Mouse (Mus musculus) bone marrow, adult 2 months (tissue): ENCODE measurements around the gene Crispld2. TPM values are rescaled to one million over a fixed set of nuclear protein-coding genes. Genes with fewer than 3 reads are reported as not detected.

ENCODE experiments used
- H3K27ac ChIP-seq: fragments of 200-500 bp; 2 replicates; pipeline ENCODE4 v1.5.1; 2012; ENCODE audit warnings: low read depth, mild to moderate bottlenecking, control low read depth, inconsistent platforms, low read length; ENCODE audit not compliant: control insufficient read depth, poor library complexity, insufficient read depth
- H3K4me1 ChIP-seq: fragments of 200-500 bp; 2 replicates; pipeline ENCODE4 v1.6.1; 2011; ENCODE audit warnings: low read length; ENCODE audit not compliant: control insufficient read depth, insufficient read depth
- H3K4me3 ChIP-seq: fragments of 200-500 bp; replicated peaks from 2 replicates; pipeline ENCODE3; 2011; ENCODE audit warnings: mild to moderate bottlenecking, low read depth, low read length, control low read depth; ENCODE audit not compliant: control insufficient read depth
- CTCF ChIP-seq: fragments of 200-500 bp; IDR thresholded peaks from 2 replicates; pipeline ENCODE4 v1.5.1; 2011; ENCODE audit warnings: low read length, control low read depth; ENCODE audit not compliant: control insufficient read depth, insufficient read depth
- POLR2A ChIP-seq: fragments of 200-500 bp; IDR thresholded peaks from 2 replicates; pipeline ENCODE4 v1.6.1; 2011; ENCODE audit warnings: low read depth, mild to moderate bottlenecking, control low read depth, low read length, borderline replicate concordance; ENCODE audit not compliant: control insufficient read depth
- WGBS: fragments of 180-500 bp; shearing (Covaris S2); methylation state at CpG from one replicate; pipeline ENCODE4 v1.1.7; 2018; 5-methylcytosine and 5-hydroxymethylcytosine counted together
- polyA plus RNA-seq: library from polyadenylated mRNA; stranded (reverse); fragments of >200 nt; gene quantifications from 2 replicates; pipeline ENCODE4 v1.2.4, GENCODE M21; 2011; ENCODE audit warnings: low replicate concordance; ENCODE audit not compliant: missing spikeins, insufficient read depth, insufficient read length

Gene Crispld2
- polyA plus RNA-seq, 1 experiment: 17.2 TPM

DNA sequence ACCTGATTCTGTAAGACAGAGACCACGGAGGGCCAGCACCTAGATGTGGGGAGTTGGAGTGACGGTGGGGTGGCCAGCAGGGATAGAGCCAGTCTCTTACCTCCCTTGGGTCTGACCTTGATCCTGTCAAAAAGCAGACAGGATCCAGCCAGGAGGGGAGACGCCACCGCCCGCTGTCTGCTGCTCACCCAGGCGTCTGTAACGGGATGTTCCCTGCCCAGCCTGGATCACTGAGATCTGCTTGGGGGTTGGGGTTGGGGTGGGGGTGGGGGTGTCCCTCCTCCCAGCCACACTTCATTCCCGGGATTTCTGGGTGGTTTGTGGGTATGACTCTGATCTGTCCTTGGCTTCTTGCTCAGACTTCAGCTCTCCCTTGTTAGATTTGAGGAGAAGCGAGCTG lies 10.1 kb downstream of the Crispld2 start:
- no peak for TF ChIP-seq CTCF
- TF ChIP-seq POLR2A: no peak
- H3K4me3 ChIP-seq: no peak overlapping the region
- WGBS: 81% methylated on average over 9 of the region's 9 CpGs

DNA sequence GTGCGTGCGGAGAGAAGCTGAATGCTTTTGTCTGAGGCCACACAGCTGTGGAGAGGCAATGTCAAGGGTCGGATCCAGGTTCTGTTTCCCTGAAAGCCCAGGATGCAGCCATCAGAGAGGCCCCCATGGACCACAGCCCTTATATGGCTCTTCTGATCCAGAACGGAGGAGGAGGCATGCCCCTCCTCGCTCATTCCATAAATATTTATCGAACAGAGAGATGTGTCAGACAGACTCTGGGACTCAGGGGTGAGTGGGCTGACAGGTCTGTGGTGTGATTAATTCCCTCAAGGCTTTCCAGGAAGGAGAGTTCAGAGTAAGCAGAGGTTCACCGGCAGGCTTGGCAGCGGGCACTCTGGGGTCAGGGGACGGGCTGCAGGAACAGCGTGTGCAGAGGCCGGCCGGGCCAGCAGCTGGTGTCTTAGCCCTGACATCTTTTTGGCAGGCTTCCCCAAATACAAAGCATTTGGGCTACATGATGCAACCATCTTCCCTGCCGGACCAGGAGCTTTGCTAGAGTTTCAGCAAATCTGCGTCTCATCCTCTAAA lies 12.0 kb downstream of the Crispld2 start:
- H3K4me3 ChIP-seq: no peak overlapping the region
- whole genome bisulfite sequencing: 80% methylated on average over 14 of the region's 14 CpGs
- no peak overlapping the region for H3K27ac ChIP-seq
- TF ChIP-seq CTCF: no peak
- TF ChIP-seq POLR2A: no peak
- no peaks in the 10 kb centered on the region for H3K4me1 ChIP-seq

More for the DNA sequence above, 10.1 kb downstream of the Crispld2 start:
- Histone ChIP-seq H3K27ac (no peak overlapping the region), H3K4me1 (no peaks in the 10 kb centered on the region)

DNA sequence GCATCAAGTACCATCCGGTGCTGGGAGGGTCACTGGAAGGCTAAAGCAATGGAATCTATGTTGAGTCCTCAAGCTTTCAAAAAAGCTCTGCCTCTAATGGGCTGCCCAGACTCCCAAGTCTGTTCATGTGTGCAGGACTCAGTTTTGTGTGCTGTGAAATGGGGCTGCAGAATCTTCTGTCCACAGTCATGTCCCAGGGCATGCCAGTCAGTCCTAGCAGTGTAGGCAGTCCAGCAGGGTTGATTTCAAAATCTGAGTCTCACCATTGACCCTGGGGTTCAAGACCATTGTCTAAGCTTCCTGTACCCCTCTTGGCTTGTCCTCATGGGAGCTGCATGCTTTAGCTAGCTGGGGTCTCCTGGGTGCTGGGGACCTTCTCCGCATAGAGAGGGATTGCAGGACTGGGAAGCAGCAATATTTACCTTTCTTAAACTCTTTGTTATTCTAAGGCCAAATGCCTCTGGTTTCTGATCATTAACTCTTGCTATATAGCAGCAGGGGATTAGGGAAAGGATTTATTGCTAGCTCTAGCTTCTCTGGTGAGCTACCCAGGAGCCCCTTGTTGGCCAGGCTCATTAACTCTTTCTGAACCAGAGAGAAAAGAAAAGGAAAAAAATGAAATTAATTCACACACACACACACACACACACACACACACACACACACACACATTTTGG lies 12.6 kb downstream of the Crispld2 start:
- TF ChIP-seq POLR2A: no peak
- TF ChIP-seq CTCF: no peak
- Histone ChIP-seq H3K4me1 (no peaks in the 10 kb centered on the region), H3K27ac (no peak overlapping the region), H3K4me3 (no peak overlapping the region)
- 85% methylated on average over 2 of the region's 2 CpGs for WGBS

DNA sequence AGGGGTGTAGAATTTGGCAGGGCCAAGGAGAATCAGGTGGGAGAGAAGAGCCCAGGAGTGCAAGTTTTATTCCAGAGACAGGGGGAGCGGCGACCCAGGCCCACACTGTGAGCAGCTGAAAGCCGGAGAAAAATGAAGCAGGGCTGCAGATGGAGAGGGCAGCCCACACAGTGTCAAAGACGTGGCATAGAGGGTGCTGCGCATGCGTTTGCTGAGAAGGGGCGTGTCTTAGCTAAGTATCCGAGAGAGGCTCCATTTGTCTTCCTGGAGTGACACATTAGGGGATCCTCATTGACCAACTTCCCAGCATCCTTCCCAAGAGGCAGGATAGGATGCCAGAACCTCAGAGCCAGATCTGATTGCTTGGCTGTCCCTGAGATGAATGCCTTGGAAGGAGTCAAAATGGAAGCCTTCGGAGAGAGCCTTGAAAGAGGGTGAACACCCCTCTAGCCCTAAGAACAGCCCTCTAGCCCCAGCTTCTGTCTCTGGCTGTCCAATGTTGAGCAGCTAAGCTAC lies 14.5 kb downstream of the Crispld2 start:
- no peaks in the 10 kb centered on the region for H3K4me1 ChIP-seq
- no peak overlapping the region for H3K27ac ChIP-seq
- 86% methylated on average over 9 of the region's 9 CpGs for WGBS
- TF ChIP-seq POLR2A (no peak), CTCF (no peak)
- H3K4me3 ChIP-seq: no peak overlapping the region

DNA sequence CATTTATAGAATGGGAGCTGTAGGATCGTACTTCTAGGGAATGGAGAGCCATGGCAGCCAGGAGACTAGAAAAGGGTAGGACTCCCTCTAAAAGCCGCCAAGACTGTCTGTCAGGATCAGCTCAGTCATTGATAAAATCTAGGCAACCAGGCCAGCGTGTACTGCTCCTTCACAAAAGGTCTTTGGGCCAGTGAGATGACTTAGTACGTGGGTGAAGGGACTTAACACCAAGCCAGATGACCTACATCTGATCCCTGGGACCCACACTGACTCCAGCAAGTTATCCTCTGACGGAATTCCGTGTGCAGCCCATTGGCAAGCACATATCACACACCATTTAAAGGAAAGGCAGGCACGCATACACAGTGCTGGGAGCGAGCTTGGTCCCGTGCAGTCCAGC lies 14.9 kb downstream of the Crispld2 start:
- H3K4me1 ChIP-seq: no peaks in the 10 kb centered on the region
- TF ChIP-seq POLR2A (no peak), CTCF (no peak)
- H3K4me3 ChIP-seq: no peak overlapping the region
- no peak overlapping the region for H3K27ac ChIP-seq
- WGBS: 84% methylated on average over 9 of the region's 9 CpGs

DNA sequence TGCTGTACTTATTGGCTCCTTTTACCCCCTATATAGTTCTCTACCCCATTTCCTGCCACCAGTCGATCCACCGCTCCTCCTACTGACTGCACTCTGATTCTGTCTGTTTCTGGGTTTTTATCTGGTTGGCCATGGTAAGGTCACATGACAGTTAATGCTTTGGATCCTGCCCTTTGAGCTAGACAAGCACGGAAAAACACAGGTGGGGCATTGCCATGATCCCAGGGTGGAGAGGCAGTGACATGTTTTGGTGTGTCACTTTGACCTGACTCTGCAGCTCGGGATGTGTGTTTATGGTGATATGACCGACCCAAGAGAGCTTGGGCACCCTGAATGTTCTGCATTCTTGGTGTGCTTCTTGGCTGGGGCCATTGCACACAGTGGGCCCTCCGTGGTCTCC lies 17.0 kb downstream of the Crispld2 start:
- Histone ChIP-seq H3K27ac (no peak overlapping the region), H3K4me3 (no peak overlapping the region), H3K4me1 (no peaks in the 10 kb centered on the region)
- TF ChIP-seq CTCF (no peak), POLR2A (no peak)
- WGBS: 71% methylated on average over 6 of the region's 6 CpGs

DNA sequence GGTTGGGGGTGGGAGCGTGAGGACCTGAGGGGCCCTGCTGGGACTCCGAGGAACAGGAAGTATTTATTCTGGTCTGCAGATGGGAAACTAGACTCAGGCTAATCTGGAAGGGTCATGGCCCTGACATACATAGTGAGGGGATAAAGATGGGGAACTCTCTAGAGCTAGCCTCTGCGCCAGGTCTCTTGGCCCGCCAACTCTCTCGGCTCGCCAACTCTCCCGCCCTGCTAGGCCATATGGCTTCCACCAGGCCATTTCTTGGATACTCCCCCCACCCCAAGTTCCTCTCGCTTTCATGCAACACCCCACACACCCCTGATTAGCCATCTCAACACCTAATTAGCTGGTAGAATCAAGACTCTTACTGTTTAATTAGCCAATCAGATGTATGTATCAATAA lies 20.3 kb downstream of the Crispld2 start:
- TF ChIP-seq CTCF: no peak
- TF ChIP-seq POLR2A: no peak
- WGBS: 80% methylated on average over 8 of the region's 8 CpGs
- H3K27ac ChIP-seq: no peak overlapping the region
- peaks cover 7% of the 10 kb centered on the region for H3K4me1 ChIP-seq
- no peak overlapping the region for H3K4me3 ChIP-seq

DNA sequence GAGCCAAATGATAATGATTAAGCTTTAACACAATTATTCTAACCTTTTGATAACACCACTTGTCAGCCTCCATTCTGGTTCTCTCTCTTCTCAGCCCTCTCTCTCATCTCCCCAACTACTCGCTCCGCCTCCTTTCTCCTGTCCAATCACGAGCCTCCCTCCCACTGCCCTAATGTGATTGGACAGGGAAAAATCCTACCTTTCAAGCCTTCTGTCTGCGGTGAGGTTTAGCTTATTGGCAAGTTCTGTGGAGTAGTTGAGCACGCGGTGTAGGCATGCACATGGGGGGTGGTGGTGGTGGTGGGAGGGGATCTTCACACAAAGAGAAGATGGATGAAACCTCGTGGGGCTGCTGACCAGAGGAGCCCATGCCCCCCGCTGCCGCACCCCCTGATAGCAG lies 20.7 kb downstream of the Crispld2 start:
- TF ChIP-seq CTCF (no peak), POLR2A (no peak)
- peaks cover 7% of the 10 kb centered on the region for H3K4me1 ChIP-seq
- no peak overlapping the region for H3K4me3 ChIP-seq
- H3K27ac ChIP-seq: peak overlapping the region; percentile 15; the same call in 1 of the 2 replicates
- WGBS: 62% methylated on average over 9 of the region's 9 CpGs
